Mouse (Mus musculus): ENCODE measurements around the gene Gzmm.
A peak's percentile ranks its signal among the peaks of the same experiment; 100 is the strongest.

Gene Gzmm

GRCm38 (mm10) chr10:79688720-79689119 is at the start of gene Gzmm:
Gzmm (plus strand) TSS chr10:79689020.
- DNase-seq (ENCODE audit: low spot score) = no peak

- no peak for DNase-seq (ENCODE audit: low spot score)
Observed at GRCm38 (mm10) chr10:79645711-79646110, 43.1 kb upstream of the Gzmm start, which contains the start of gene Odf3l2. Odf3l2 (minus strand) TSS chr10:79645738.

- peak; percentile 69 for DNase-seq (ENCODE audit: low spot score)
Observed at GRCm38 (mm10) chr10:79649070-79649751, 39.6 kb upstream of the Gzmm start.

GRCm38 (mm10) chr10:79652789-79653188 is 36.0 kb upstream of the Gzmm start:
- no peak for DNase-seq (ENCODE audit: low spot score)

- DNase-seq (ENCODE audit: low spot score) = no peak
Observed at GRCm38 (mm10) chr10:79654946-79655395, 33.8 kb upstream of the Gzmm start.

- DNase-seq (ENCODE audit: low spot score) = no peak
Observed at GRCm38 (mm10) chr10:79658829-79659228, 30.0 kb upstream of the Gzmm start.

GRCm38 (mm10) chr10:79660298-79660697 is 28.5 kb upstream of the Gzmm start:
- DNase-seq (ENCODE audit: low spot score) = no peak

- DNase-seq (ENCODE audit: low spot score) = no peak
Observed at GRCm38 (mm10) chr10:79661861-79662260, 27.0 kb upstream of the Gzmm start.

- DNase-seq (ENCODE audit: low spot score) = peak; percentile 33
Observed at GRCm38 (mm10) chr10:79664131-79664665, 24.6 kb upstream of the Gzmm start, which contains the start of gene Madcam1. Madcam1 (plus strand) TSS chr10:79664559.

- DNase-seq (ENCODE audit: low spot score) = no peak
Observed at GRCm38 (mm10) chr10:79665051-79665450, 23.8 kb upstream of the Gzmm start.

- no peak for DNase-seq (ENCODE audit: low spot score)
Observed at GRCm38 (mm10) chr10:79666493-79666892, 22.3 kb upstream of the Gzmm start.

GRCm38 (mm10) chr10:79668076-79668475 is 20.7 kb upstream of the Gzmm start:
- no peak for DNase-seq (ENCODE audit: low spot score)

- peak; percentile 94 for DNase-seq (ENCODE audit: low spot score)
Observed at GRCm38 (mm10) chr10:79668771-79669575, 19.8 kb upstream of the Gzmm start, which contains the start of gene Tpgs1. Tpgs1 (plus strand) TSS chr10:79669369.

GRCm38 (mm10) chr10:79669576-79670057 is 19.2 kb upstream of the Gzmm start:
- DNase-seq (ENCODE audit: low spot score) = peak; percentile 53

- no peak for DNase-seq (ENCODE audit: low spot score)
Observed at GRCm38 (mm10) chr10:79670071-79670888, 18.5 kb upstream of the Gzmm start.

GRCm38 (mm10) chr10:79671396-79672087 is 17.3 kb upstream of the Gzmm start:
- no peak for DNase-seq (ENCODE audit: low spot score)

- no peak for DNase-seq (ENCODE audit: low spot score)
Observed at GRCm38 (mm10) chr10:79672088-79672455, 16.7 kb upstream of the Gzmm start.

- no peak for DNase-seq (ENCODE audit: low spot score)
Observed at GRCm38 (mm10) chr10:79673054-79673453, 15.8 kb upstream of the Gzmm start.

- no peak for DNase-seq (ENCODE audit: low spot score)
Observed at GRCm38 (mm10) chr10:79675346-79676035, 13.3 kb upstream of the Gzmm start.
